Mouse (Mus musculus) regulatory T cell (primary cell): Measurements from ENCODE around the gene Ms4a14.
"Not testable (repeated sequence)": the region's sequence is repeated elsewhere in the genome, so short reads cannot be mapped to it uniquely, and the experiment has no call there.

Source experiments
- in situ Hi-C: fragments of 300-600 bp; cut with MboI, MseI; formaldehyde crosslinking; loops from one replicate; pipeline ENCODE4 v1.15.1; 2025; ENCODE audit warnings: high pct_unique_total_duplicates

Gene Ms4a14

GRCm38 (mm10) chr19:11314354-11314753 is at the start of gene Ms4a14:
TSS of gene Ms4a14 (minus strand) at chr19:11314454.
- in situ Hi-C loops, result no loop called here

GRCm38 (mm10) chr19:11362002-11362401 is 47.7 kb upstream of the Ms4a14 start:
- in situ Hi-C loops, result loop anchor here (10.0 kb wide), 1 partner anchor 143 kb away; no protein-coding TSS in a partner anchor

- in situ Hi-C loops, result loop anchor here (10.0 kb wide), 1 partner anchor 145 kb away; no protein-coding TSS in a partner anchor
Observed at GRCm38 (mm10) chr19:11360106-11360505, 45.9 kb upstream of the Ms4a14 start.

- in situ Hi-C loops, result no loop called here
Observed at GRCm38 (mm10) chr19:11355730-11356129, 41.5 kb upstream of the Ms4a14 start.

GRCm38 (mm10) chr19:11351878-11352277 is 37.6 kb upstream of the Ms4a14 start:
- in situ Hi-C loops, result loop anchor here (5.0 kb wide), 1 partner anchor 415 kb away; no protein-coding TSS in a partner anchor

GRCm38 (mm10) chr19:11349698-11350481 is 35.6 kb upstream of the Ms4a14 start:
- in situ Hi-C loops, result loop anchor here (5.0 kb wide), 2 partner anchors 257 to 417 kb away; no protein-coding TSS in a partner anchor

GRCm38 (mm10) chr19:11343992-11344391 is 29.7 kb upstream of the Ms4a14 start:
- in situ Hi-C loops, result no loop called here

- in situ Hi-C loops, result no loop called here
Observed at GRCm38 (mm10) chr19:11343147-11343546, 28.9 kb upstream of the Ms4a14 start.

- in situ Hi-C loops, result no loop called here
Observed at GRCm38 (mm10) chr19:11335932-11336331, 21.7 kb upstream of the Ms4a14 start, which contains the start of gene Ms4a7. TSS of gene Ms4a7 (minus strand) at chr19:11336146.

GRCm38 (mm10) chr19:11321123-11321522 is 6.9 kb upstream of the Ms4a14 start:
- in situ Hi-C loops, result no loop called here

- in situ Hi-C loops, result no loop called here
Observed at GRCm38 (mm10) chr19:11316786-11317185, 2.5 kb upstream of the Ms4a14 start.

GRCm38 (mm10) chr19:11308888-11309287 is 5.4 kb downstream of the Ms4a14 start:
- in situ Hi-C loops, result loop anchor here (10.0 kb wide), 1 partner anchor 644 kb away; no protein-coding TSS in a partner anchor

- in situ Hi-C loops, result not testable (repeated sequence)
Observed at GRCm38 (mm10) chr19:11299529-11299928, 14.7 kb downstream of the Ms4a14 start.

GRCm38 (mm10) chr19:11298939-11299338 is 15.3 kb downstream of the Ms4a14 start:
- in situ Hi-C loops, result no loop called here

- in situ Hi-C loops, result not testable (repeated sequence)
Observed at GRCm38 (mm10) chr19:11293616-11294015, 20.6 kb downstream of the Ms4a14 start.

- in situ Hi-C loops, result no loop called here
Observed at GRCm38 (mm10) chr19:11292990-11293389, 21.3 kb downstream of the Ms4a14 start.

GRCm38 (mm10) chr19:11283773-11284172 is 30.5 kb downstream of the Ms4a14 start, which contains the start of gene Ms4a5:
TSS of gene Ms4a5 (minus strand) at chr19:11283873.
- in situ Hi-C loops, result no loop called here

GRCm38 (mm10) chr19:11280223-11280622 is 34.0 kb downstream of the Ms4a14 start:
- in situ Hi-C loops, result no loop called here

GRCm38 (mm10) chr19:11276431-11276830 is 37.8 kb downstream of the Ms4a14 start:
- in situ Hi-C loops, result no loop called here

- in situ Hi-C loops, result no loop called here
Observed at GRCm38 (mm10) chr19:11266956-11267355, 47.3 kb downstream of the Ms4a14 start.

- in situ Hi-C loops, result no loop called here
Observed at GRCm38 (mm10) chr19:11266052-11266845, 48.0 kb downstream of the Ms4a14 start, which contains the start of gene Ms4a1. TSS of gene Ms4a1 (minus strand) at chr19:11266241.

- in situ Hi-C loops, result no loop called here
Observed at GRCm38 (mm10) chr19:11264602-11265185, 49.6 kb downstream of the Ms4a14 start.
